Mouse (Mus musculus): Measurements from ENCODE around the gene Gm11492. TPM values are rescaled to one million over a fixed set of nuclear protein-coding genes. Genes with fewer than 3 reads are reported as not detected.

The Gm11492 gene
- total RNA-seq, 4 experiments from 2014 or later = not detected

DNA sequence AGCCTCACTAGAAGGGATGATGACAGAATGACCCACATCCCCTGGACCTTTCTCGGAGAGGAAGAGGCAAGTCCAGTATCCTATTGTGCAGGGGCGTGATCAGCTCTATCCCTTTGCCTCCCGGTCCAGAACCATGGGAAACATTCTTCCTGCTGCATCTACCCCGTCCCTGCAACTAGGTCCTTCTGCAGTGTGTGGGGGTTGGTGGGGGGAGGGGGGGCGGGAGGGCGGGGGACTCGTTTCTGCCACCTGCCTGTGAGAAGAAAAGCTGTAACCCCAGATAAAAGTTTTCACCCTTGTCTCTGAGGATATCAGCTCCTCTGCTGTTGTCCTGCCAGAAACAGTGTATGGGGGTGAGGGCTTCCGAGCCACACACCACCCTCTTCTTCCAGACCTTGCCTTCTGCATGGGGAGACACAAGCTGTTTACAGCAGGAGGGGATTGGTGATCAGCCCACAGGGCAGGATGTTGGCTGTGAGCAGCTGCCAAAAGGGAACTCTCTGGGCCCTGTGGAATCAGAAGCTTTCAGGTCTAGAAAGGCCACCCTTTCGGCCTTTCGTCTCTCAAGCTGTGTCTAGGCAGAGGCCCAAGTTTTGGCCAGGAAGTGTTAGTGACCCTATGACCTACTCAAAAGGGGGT, 12.6 kb downstream of the Gm11492 start:
- DNase-seq (ENCODE audit: low spot score in 2 of 2) = no peak

DNA sequence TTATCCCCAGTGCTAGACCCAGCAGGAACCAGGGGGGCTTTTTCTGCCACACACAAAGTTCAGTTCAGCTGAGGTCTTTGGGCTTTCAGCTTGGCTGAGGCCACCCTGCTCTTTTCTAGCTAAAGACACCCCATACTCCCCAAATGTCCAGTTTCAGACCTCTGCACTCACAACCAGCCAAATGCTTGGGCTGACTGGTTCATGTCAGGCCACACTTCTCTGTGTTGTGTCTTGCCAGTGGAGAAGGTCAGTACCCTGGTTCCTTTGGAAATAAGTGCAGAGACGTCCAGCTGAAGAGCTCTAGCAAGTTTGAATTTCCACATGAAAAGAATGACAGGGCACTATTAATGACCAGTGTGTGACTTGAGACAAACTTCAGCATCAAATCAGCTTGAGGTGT, 13.3 kb downstream of the Gm11492 start:
- DNase-seq (ENCODE audit: low spot score in 2 of 2) = no peak

DNA sequence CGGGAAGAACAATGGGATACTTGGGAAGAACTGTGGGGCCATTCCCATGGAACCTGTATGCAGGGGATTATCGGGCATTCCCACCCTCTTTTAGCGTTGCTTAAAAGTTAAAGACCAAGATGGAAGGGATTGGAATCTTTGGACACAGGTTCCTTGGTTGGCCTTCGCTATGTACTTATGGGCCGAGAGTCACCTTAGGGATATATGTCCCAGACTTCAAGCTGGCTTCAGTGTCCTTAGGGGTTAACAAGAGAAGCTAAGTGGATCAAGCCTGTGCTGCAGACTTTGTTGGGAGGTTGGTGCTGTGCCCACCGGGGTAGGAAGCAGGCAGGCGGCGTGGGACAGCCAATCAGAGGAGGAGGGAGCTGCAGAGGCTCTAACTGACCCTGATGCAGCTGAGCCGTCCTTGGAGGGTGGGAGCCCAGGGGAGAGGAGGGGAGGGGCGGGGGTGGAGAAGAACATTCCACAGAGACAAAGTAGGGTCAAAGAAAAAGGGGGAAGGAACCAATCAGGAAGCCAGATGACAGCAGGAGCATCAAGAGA, 14.2 kb downstream of the Gm11492 start:
- DNase-seq (ENCODE audit: low spot score in 2 of 2) = no peak

DNA sequence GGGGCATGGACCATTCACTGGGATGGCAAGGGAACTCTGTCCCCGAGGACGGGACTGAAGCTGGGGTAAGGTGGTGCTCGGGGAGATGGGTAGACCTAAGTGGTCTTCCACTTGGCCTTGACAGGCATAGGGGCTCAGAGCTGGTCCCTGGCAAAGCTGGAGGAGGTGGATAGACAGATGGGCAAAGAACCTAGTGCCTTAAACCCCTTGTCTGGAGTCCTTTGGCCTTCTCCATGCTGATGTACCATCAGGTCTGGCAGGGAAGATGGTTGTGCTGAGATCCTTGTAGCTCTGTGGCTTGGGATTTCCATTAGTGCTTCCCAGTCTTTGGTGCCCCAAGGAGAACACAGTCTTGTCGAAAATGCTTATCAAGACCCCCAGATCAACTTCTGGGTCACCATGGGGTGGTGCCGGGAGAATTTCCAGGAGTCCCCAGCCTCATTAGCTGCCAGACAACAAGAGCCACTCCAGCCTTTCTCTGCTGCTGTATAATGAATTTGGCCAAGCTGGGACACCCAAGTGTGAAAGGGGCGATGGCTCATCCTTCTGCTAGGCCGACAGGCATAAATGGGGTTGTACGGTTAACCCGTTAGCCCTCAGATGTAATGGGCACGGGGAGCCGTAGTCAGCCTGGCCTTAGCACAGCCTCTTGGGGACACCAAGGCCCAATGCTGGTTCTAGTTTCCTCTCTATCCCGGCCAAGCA, 14.9 kb downstream of the Gm11492 start:
- no peak for DNase-seq (ENCODE audit: low spot score in 2 of 2)

DNA sequence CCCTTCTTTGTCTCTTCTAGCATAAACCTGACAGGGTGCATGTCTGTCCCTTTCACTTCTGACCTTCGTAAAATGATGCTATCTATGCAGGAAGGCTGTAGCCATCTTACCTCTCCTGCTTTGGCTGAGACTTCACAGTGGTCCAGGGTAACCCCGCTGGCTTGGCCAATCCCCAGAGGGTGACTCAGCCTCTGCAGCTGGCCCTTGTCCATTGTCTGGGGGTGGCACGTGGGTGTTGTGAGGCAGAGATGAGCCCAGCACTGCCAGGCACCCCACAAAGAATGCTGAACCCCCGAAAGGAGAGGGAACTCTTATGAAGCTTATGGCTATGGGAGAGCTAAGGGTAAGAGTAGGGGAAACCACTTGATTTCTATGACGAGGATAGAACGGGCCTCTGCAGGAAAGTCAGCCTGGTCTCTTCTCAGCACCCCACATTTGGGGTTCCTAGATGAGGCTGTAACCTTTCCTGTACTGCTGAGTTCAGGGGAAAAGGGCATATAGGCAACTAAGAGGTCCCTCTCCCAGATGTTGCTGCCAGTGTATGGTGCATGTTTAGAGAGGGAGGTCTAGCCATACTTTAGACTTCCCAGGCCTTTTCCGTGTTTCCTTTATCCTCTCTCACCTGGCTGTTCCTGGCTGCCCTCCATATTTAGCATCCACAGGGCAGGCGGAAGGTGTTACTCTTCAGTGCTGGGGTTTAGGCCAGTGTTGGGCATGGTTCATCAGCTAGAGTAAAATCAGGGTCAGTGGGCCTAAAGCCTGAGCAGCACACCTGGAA, 15.7 kb downstream of the Gm11492 start:
- DNase-seq (ENCODE audit: low spot score in 2 of 2) = no peak

DNA sequence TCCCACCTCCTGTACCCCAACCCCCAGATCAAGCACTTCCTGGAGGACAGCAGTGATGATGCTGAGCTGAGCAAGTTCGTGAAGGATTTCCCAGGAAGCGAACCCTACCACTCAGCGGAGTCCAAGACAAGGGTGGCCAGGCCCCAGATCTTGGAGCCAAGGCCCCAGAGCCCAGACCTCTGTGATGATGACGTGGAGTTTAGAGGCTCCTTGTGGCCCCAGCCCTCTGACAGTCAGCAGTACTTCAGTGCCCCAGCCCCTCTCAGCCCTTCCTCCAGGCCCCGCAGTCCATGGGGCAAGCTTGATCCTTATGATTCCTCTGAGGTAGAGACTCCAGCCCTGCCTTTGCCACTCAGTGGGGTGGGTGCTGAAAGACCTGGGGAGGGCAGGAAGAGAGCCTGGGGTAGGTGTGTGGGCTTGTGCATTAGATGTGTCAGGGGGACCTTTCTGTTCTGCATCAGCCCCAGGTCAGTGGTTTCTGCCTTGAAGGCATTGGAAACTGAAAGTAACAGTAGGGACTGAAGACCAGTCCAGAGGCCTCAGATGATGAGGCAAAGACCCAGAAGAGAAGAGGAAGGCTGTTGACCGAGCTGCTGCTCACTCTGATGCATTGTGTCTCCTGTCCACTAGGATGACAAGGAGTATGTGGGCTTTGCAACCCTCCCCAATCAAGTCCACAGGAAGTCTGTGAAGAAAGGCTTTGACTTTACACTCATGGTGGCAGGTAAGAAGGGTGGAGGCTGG, 17.0 kb downstream of the Gm11492 start:
- DNase-seq (ENCODE audit: low spot score in 2 of 2) = no peak

DNA sequence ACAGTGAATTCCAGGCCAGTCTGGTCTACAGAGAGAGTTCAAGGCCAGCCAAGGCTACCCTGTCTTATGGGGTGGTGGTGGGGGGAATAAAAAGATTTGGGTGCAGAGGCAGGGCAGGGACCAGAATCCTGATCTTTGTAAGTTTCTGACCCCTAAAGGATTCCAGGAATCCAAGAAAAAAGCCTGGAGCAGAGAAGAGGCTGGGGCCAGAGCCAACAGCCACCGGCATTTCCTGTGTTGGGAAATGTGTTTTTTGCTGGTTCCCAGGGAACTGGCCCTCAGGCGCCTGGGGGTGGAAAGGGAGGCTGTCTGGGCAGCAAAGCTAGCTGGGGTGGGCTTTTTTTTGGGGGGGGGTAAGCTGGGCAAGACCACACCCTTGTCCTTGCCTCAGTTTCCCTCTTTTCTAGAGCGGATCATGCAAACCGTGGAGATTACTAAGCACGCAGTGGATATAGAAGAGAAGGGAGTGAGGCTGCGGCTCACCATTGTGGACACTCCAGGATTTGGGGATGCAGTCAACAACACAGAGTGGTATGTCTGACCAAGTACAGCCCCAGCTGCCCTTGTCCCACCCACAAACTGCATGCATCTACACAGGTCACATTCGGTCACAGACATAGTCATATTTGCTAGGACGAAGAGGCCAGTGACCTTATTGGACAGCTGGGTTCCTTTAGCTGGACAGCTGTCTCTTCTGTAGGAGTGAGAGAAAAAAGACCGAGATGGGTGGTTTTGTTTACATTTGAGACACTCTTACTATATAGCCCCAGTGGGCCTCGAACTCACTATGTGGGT, 18.5 kb downstream of the Gm11492 start:
- DNase-seq (ENCODE audit: low spot score in 2 of 2) = peak in 1 of 2 experiments; percentile 53

DNA sequence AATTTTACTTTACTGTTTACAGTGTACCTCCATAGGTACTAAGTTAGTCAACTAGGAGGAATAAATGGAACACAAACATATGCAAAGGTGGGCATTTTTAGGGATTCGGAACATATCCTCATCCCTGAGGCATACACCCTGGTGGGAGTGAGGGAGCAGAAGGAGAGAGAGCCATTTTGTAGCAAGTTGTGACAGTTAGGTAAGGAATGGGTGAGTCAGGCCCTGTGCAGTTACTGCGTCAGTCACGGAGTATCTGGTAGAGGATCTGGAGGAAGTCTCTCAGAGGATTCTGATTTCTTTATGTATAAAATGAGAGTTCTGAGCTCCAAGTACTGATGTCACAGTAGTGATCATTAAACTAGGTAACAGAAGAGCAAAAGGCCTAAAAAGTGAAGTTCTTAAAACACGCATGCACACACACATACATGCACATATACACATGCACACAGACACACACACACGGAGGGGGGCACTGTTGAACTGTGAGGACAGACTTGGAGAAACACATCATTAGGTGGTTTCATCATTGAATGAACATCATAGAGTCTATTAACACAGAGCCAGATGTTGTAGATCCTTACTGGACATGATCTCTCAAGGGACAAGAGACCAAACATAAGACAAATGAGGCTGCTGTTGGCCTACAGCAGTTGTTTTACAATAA, 20.9 kb downstream of the Gm11492 start:
- no peak for DNase-seq (ENCODE audit: low spot score in 2 of 2)

DNA sequence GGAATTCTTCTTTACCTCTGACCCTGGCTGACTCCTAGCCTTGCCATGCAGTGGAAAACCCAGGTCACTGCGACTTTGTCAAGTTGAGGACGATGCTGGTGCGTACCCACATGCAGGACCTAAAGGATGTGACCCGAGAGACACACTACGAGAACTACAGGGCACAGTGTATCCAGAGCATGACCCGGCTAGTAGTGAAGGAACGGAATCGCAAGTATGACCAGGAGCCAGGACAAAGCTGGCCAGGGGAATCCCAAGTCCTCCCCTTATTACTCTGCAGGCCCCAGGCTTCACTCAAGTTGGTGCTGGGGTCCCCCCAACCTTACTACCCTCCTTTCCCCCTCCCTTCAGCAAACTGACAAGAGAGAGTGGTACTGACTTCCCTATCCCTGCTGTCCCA, 23.2 kb downstream of the Gm11492 start:
- DNase-seq (ENCODE audit: low spot score in 2 of 2) = no peak

DNA sequence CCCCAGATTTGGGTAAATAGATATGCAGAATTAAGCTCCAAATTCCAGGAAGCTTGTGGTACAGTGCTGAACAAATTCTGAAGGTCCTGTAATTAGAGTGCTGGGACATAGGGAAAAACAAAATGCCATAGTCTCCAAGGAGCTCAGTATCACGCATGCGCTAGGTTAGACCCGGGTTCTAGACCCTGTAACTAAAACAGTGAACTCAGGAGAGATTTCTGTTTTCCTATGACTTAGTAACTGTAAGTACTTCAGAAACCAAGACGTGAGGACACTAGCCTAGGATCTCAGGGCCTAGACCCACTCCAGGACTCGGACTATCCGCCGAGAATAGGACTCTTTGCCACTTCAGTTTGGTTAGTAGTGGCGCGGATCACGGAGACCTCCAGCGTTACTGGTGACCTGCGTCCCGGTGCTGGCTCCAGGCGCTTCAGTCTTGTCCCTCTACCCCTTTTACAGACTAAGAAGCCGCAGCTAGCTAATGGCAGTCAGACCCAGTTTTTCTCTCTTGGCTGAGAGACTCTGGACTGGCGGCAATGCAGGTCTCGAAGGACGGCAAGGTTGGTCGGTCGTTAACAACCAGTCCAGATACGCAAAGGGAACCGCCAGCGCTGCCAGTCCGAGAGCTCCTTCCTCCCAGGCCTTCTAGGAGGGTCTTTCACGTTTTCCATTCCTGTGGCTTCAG, 24.5 kb downstream of the Gm11492 start:
- DNase-seq (ENCODE audit: low spot score in 2 of 2) = no peak

DNA sequence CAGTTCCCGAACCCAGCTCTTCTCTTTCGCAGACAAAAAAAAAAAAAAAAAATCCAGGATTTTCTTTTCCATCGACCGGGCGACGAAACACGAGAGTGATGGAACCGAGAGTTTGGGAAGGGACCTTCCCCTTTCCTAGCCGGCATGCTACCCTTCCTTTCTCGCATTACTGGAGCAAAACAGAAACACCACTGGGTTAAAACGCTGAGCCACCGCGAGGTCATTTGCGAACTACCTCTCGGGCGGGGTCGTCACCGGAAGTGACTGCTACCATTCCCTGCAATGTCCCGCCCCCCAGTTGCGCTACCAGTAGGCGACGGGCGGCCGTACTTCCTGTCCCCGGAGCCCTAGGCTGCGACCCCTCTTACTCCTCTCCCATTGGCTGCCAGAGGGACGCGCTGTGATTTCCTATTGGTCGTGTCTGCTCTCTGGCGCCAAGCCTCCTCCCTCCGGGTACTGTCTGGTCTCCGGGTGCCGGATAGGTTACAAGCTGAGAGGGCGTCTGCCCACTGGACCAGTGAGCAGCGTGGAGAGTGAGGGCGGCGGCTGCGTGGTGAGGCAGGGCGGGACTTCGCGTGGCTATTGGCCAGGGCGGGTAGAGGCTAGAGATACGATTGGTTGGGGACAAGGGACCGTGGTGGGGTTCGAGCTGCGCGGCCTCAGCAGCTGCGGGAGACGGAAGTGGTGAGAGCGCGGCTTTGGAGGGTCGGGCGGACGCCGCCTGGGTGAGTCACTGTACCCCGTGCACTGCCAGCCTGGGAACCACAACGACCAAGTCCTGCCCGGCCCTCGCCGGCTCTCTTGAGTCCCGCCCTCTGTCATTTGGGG, 25.3 kb downstream of the Gm11492 start, which contains the start of gene Mtmr4:
Gene Mtmr4, plus strand, starts transcription at position 637 of the 828 bp plus-strand sequence.
- DNase-seq (ENCODE audit: low spot score in 2 of 2) = peak; percentile 99 to 100

DNA sequence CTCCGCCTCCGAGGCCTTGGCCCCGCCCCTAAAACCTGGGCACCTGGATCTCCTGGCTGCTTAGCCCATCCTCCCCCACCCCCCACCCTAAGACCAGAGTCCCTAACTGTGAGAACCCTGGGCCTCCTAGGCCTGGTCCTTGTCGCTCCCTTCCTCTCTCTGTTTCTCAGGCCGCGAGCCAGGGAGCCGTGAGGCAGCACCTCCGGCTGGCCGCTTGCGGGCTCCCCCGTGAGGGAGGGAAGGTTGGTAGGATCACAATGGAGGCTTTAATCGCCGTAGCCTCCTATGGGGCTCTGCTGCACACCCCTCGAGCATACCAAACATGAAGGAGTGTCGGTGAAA, 25.9 kb downstream of the Gm11492 start:
- no peak for DNase-seq (ENCODE audit: low spot score in 2 of 2)

DNA sequence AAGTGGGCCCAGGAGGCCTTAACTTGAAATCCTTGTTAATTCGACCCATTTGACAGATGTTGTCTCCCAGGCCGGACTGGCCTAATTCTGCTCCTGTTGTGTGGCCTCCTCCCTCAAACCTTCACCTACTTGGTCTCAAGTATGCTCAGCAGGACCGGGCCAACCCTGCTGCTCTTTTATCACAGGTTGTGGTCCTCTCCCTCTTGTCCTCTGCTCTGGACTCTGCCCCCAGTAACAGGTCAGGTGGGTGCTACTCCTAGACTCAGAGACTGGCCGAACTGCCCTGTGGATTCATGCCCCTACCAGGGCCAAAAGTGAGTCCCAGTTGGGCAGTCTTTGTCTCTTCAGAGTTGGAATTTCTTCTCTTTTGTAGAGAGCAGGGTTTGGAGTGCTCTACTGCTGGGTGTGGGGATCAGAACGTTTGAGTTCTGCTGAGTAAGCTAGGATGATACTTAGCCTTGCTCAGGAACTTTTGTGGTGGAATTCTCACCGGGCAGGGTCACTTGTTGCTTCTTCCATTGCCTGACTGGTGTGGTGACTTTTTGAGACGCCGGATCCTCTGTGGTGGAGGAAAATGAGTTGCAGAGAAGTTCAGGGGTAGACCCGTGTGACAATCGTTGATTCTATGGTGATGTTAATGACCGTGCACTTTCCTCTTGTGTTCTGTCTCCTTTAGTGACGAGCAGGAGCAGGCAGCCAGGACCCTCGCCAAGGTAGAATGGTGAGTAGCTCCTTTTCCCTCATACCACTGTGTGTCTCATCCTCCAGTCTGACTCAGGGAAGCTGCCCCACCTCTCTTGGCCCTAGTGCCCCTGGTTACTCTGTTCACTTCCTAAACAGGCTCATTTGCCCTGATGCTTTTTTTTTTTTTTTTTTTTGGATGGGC, 26.5 kb downstream of the Gm11492 start:
- no peak for DNase-seq (ENCODE audit: low spot score in 2 of 2)

DNA sequence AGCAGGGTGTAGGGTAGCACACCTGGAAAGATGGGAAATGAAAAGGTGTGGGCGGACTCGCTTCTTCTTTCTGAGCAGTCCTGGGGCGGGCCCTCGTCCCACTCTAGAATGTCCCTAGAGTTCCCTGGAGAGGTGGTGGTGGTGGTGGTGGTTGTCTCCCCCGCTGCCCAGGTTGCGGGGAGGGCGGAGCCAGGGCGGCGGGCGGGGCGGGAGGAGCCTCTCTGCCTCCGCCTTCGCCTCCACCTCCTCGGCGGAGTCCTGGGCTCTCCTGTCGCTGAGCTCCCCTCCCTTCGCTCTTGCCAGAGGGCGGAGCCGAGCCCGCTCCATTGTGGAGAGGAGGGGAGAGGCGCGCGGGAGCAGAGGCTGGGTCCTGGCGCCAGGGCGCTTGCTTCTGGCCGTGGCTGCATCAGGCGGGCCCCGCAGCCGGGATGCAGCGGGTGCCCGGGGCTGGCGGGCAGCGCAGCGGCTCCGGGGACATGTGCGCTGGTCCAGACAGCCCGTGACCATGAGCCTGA, 28.9 kb downstream of the Gm11492 start:
- DNase-seq (ENCODE audit: low spot score in 2 of 2) = peak; percentile 68 to 80

DNA sequence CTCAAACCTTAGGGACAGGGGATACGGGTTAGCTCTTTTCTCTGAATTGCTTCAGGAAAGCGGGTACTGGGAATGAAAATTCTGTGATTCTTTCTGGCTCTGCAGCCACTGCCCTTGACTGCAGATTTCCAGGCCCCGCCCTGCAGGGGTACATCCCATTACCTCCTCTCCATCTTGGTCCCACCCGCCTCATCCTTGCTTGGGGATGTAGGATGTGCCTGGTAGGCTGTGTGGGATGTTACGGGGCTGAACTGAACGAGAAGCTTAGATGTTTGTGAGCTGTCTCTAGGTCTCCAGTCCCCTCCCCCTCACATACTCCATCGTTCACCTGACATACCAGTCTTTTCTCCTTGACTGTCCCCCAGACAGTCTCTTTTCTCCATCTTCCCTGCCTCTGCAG, 29.5 kb downstream of the Gm11492 start:
- no peak for DNase-seq (ENCODE audit: low spot score in 2 of 2)

DNA sequence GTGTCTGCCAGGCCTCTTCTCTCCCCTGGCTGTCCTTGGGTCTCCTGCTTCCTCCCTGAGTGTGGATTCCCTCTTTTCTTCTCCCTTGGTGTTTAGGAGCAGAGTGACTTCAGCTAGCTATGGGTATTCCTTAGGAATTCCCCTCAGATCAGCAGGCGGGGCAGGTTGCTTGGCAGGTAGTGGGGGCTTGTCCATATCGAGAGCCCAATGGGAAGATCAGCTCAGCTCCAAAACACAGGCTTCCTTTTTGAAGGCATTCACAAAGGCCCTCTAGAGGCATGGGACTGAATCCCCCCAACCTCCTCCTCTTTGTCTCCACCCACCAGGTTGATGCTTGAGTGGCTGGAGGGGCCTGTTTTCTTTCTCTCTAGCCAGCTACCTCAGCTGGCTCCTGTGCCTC, 30.0 kb downstream of the Gm11492 start:
- no peak for DNase-seq (ENCODE audit: low spot score in 2 of 2)

DNA sequence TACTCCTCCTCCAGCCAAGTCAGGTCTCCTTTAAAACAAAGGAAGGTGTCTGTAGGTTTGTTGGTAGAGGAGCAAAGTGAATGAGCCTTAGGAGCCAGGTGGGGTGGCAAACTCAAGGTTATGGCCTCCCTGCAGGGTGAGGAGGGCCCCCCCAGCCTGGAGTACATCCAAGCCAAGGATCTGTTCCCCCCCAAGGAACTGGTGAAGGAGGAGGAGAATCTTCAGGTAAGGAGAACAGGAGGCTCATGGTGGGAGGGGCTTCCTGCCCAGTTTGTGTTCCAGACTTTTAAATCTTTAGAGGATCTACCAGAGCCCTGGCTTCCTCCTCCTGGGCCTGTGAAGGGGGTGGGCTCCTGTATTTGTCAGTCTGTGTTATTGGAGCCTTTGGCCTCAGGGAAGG, 30.6 kb downstream of the Gm11492 start:
- DNase-seq (ENCODE audit: low spot score in 2 of 2) = no peak
